Mouse (Mus musculus): Measurements from ENCODE around the gene Arglu1. TPM values are rescaled to one million over a fixed set of nuclear protein-coding genes. Genes with fewer than 3 reads are reported as not detected.

The Arglu1 gene
- polyA plus RNA-seq, 1 experiment from 2014 or later, result 183 TPM

DNA sequence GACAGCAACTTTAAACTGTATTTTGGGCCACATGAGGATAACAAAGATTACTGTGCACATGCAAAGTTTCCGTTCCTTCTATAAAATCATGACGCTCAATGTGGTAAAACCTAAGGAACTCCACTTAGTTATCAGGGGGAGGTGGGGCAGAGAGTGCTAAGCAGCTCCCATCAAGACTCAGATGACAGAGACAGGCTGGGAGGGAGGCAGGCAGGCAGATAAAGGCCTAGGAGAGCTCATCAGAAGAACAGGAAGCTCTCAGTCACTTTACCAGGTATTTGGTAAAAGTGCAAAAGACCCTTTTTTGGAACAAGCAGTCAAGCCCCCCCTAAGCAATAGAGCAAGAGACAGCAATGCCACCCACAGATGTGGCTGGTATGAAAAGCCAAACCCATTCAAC is 4.8 kb downstream of the Arglu1 start:
- H3K27ac ChIP-seq, result no peak overlapping the region
- 89% methylated on average over 2 of the region's 2 CpGs for whole genome bisulfite sequencing
- H3K9ac ChIP-seq, result no peak overlapping the region
- H3K4me2 ChIP-seq, result no peak overlapping the region
- no peak for ATAC-seq (replicated peaks)
- no peaks in the 10 kb centered on the region for H3K27me3 ChIP-seq (replicated peaks)
- H3K36me3 ChIP-seq (replicated peaks), result peaks cover 8% of the 10 kb centered on the region
- H3K4me1 ChIP-seq, result peaks cover 40% of the 10 kb centered on the region
- no peaks in the 10 kb centered on the region for H3K9me3 ChIP-seq
- no peak overlapping the region for H3K4me3 ChIP-seq

DNA sequence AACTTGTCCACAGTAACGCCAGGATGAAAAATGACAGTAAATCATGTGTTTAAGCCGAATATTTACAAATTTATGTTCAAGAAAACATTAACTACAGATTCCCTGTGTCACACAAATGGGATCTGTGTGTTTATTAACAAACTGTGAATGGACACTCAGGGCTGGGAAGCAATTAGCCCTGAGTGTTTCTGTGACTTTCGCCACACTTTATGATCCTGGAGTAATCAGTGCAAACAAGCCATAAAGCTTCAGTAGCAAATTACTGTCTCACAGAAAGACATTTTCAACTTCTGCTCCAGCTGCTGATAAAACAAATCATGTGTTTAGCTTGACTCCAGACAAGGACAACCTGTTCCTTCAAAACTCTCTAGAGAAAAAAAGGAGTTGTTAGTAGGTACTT is 7.6 kb downstream of the Arglu1 start:
- peaks cover 13% of the 10 kb centered on the region for H3K36me3 ChIP-seq (replicated peaks)
- H3K9me3 ChIP-seq, result no peaks in the 10 kb centered on the region
- H3K4me1 ChIP-seq, result peaks cover 22% of the 10 kb centered on the region
- ATAC-seq (replicated peaks), result no peak
- H3K4me3 ChIP-seq, result no peak overlapping the region
- no peak overlapping the region for H3K4me2 ChIP-seq
- no peak overlapping the region for H3K27ac ChIP-seq
- WGBS, result 94% methylated on average over 3 of the region's 3 CpGs
- no peak overlapping the region for H3K9ac ChIP-seq
- no peaks in the 10 kb centered on the region for H3K27me3 ChIP-seq (replicated peaks)

DNA sequence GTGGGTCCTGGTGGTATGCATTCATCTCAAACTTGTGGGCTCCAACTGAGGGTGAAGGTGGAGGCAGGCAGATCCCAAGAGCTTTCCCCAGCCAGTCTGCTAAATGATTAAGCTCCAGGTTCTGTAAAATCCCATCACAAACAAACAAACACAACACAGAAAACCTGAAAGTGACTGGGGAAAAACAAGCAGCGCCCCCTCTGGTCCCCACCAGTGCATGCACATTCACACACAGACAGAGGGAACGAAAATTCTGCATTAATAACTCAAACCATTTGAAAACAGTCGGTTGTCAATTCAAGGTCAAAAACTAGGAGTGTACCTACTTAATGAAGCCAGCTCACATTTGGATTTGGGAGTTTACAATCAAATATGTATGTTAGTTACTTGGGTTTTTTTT is 12.1 kb downstream of the Arglu1 start:
- no peak for ATAC-seq (replicated peaks)
- H3K9me3 ChIP-seq, result no peaks in the 10 kb centered on the region
- H3K27ac ChIP-seq, result no peak overlapping the region
- H3K36me3 ChIP-seq (replicated peaks), result peaks cover 18% of the 10 kb centered on the region
- WGBS, result 90% methylated on average over 3 of the region's 3 CpGs
- H3K4me2 ChIP-seq, result no peak overlapping the region
- no peaks in the 10 kb centered on the region for H3K27me3 ChIP-seq (replicated peaks)
- no peak overlapping the region for H3K4me3 ChIP-seq
- no peaks in the 10 kb centered on the region for H3K4me1 ChIP-seq
- no peak overlapping the region for H3K9ac ChIP-seq

GRCm38 (mm10) chr8:8674864-8675263 is 15.5 kb downstream of the Arglu1 start:
- H3K27me3 ChIP-seq (replicated peaks), result no peaks in the 10 kb centered on the region
- no peak overlapping the region for H3K4me2 ChIP-seq
- H3K36me3 ChIP-seq (replicated peaks), result peaks cover 11% of the 10 kb centered on the region; the same call in 1 of the 2 replicates
- no peak overlapping the region for H3K9ac ChIP-seq
- H3K27ac ChIP-seq, result no peak overlapping the region
- H3K9me3 ChIP-seq, result no peaks in the 10 kb centered on the region
- ATAC-seq (replicated peaks), result no peak
- no peaks in the 10 kb centered on the region for H3K4me1 ChIP-seq
- 84% methylated on average over 5 of the region's 5 CpGs for WGBS
- H3K4me3 ChIP-seq, result no peak overlapping the region

- peak overlapping the region; percentile 55 for H3K9ac ChIP-seq
- H3K27ac ChIP-seq, result peak overlapping the region; percentile 88
- peak; percentile 8 for ATAC-seq (replicated peaks)
- H3K4me3 ChIP-seq, result peak overlapping the region; percentile 68
- peak overlapping the region; percentile 86 for H3K4me2 ChIP-seq
- H3K9me3 ChIP-seq, result no peaks in the 10 kb centered on the region
- H3K36me3 ChIP-seq (replicated peaks), result no peaks in the 10 kb centered on the region
- H3K4me1 ChIP-seq, result peaks cover 24% of the 10 kb centered on the region
- H3K27me3 ChIP-seq (replicated peaks), result no peaks in the 10 kb centered on the region
- WGBS, result under 1% methylated on average over 23 of the region's 23 CpGs
Measured at GRCm38 (mm10) chr8:8661759-8662138, 28.6 kb downstream of the Arglu1 start.

DNA sequence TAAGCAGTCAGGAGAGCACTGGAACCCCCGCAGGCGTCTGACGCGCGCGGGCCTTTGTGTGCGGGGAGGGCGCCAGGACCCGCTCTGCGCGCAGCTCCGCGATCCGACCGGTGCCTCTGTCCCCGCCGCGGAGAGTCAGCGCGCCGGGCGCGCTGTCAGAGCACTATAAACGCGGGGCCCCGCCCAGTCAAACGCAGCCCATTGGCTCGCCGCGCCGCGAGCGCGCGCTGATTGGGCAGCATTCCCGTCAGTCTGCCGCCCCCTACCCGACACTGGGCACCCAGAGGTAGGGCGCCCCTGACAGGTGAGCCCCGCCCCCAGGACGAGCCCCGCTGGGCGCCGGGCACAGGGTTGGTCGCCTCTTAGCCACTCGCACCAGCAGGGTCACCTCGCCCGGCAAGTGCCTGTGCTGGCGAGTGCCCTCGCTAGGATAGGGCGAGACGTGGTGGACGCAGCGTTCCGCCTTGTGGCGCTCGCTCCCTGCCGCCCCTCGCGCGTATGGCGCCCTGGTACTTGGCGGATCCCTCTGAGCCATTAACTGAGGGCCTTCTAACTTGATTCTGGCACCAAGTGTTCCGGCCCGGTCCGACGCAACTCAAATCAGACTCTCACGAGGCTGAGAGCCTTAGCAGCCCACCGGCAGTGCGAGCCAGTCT is 29.1 kb downstream of the Arglu1 start, which contains the start of gene Efnb2:
Gene Efnb2 (minus strand): TSS at position 140 of the 656 bp plus-strand sequence.
- peak; percentile 95 for ATAC-seq (replicated peaks)
- Histone ChIP-seq H3K4me3 (peak within 1 kb of the TSS; percentile 68), H3K9ac (peak within 1 kb of the TSS; percentile 72), H3K9me3 (no peaks in the 10 kb centered on the region), H3K4me2 (peak within 1 kb of the TSS; percentile 86), H3K36me3 (replicated peaks) (no peaks in the 10 kb centered on the region), H3K27me3 (replicated peaks) (no peaks in the 10 kb centered on the region), H3K4me1 (peaks cover 29% of the 10 kb centered on the region), H3K27ac (peak within 1 kb of the TSS; percentile 88)
- WGBS, result under 1% methylated on average over 70 of the region's 70 CpGs

DNA sequence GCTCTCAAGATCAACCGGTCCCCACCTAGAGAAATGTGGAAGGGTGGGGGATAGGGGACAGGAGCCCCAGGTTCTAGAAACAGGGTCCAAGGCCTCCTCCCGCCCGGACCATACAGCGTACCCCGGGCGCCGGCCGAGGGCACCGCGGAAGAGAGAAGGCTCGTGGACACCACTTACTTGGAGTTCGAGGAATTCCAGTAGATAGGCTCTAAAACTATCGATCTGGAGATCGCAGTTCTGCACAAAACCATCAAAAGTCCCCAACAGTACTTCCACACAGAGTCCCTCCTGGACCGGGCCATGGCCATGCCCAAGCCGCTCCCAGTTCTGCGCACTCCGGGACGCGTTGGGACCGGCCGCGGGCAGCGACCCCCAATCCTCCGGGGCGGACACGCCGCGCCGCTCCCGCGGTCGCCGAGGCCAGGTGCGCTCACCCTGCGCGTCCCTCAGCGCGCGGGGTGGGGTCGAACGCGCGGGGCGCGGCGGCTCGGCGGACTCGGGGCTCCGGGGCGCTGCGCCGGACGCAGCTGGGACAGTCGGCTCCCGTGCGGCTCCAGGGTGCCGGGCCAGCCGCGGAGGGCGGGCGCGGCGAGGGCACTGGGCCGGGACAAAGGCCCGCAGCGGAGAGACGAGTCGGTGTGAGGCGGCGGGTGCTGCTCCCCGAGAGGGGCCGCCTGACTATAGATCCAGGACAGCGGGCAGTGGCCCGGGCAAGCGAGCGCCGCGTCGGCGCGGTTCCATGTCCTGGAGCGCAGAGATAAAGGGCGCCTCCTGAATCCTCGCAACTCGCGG is 29.8 kb downstream of the Arglu1 start:
- peak; percentile 63 for ATAC-seq (replicated peaks)
- peak overlapping the region; percentile 86 for H3K4me2 ChIP-seq
- peaks cover 36% of the 10 kb centered on the region for H3K4me1 ChIP-seq
- no peaks in the 10 kb centered on the region for H3K36me3 ChIP-seq (replicated peaks)
- H3K27ac ChIP-seq, result peak overlapping the region; percentile 88
- 0% methylated on average over 87 of the region's 88 CpGs for WGBS
- peak overlapping the region; percentile 68 for H3K4me3 ChIP-seq
- H3K9ac ChIP-seq, result peak overlapping the region; percentile 72
- no peaks in the 10 kb centered on the region for H3K27me3 ChIP-seq (replicated peaks)
- no peaks in the 10 kb centered on the region for H3K9me3 ChIP-seq

DNA sequence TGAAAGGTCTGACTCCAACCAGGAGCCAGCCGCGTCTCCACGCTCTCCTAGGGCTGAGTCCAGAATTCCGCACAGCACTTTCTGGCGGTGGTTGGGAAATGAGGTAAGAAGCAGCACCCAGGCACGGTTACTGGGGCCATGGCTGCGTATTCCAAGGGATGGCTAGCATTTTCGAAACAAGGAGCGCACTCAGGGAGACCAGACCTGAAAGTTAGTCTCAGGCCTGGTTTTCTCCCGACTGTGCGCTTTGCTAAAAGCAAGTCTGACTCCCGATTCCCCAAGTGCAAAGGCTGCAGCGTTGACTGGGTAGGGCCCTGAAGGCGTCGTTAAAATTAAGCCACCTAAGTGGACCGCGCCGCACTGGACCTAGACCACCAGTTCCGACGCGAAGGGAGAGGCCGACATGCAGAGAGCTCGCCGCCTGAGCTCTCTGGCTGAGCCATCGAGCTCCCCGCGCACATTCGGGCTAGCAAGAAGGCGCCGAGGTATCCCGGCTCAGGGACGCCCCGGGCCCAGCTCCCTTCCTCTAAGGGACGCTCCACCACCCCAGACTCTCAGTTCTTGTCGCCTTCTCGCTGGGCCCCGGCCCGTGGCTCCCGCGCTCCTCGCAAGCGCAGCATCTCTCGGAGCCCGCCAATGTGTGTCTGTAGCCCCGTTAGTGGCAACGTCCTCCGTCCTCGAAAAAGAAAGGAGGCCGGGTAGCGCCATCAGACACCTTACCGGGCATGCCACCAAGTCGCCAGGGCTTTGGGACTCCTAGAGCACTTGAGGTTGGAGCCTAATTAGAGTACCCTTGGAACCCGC is 30.6 kb downstream of the Arglu1 start:
- WGBS, result under 1% methylated on average over 53 of the region's 53 CpGs
- no peaks in the 10 kb centered on the region for H3K27me3 ChIP-seq (replicated peaks)
- peaks cover 44% of the 10 kb centered on the region for H3K4me1 ChIP-seq
- H3K9ac ChIP-seq, result peak overlapping the region; percentile 72
- peak overlapping the region; percentile 68 for H3K4me3 ChIP-seq
- H3K36me3 ChIP-seq (replicated peaks), result no peaks in the 10 kb centered on the region
- no peak for ATAC-seq (replicated peaks)
- peak overlapping the region; percentile 88 for H3K27ac ChIP-seq
- peak overlapping the region; percentile 86 for H3K4me2 ChIP-seq
- H3K9me3 ChIP-seq, result no peaks in the 10 kb centered on the region

DNA sequence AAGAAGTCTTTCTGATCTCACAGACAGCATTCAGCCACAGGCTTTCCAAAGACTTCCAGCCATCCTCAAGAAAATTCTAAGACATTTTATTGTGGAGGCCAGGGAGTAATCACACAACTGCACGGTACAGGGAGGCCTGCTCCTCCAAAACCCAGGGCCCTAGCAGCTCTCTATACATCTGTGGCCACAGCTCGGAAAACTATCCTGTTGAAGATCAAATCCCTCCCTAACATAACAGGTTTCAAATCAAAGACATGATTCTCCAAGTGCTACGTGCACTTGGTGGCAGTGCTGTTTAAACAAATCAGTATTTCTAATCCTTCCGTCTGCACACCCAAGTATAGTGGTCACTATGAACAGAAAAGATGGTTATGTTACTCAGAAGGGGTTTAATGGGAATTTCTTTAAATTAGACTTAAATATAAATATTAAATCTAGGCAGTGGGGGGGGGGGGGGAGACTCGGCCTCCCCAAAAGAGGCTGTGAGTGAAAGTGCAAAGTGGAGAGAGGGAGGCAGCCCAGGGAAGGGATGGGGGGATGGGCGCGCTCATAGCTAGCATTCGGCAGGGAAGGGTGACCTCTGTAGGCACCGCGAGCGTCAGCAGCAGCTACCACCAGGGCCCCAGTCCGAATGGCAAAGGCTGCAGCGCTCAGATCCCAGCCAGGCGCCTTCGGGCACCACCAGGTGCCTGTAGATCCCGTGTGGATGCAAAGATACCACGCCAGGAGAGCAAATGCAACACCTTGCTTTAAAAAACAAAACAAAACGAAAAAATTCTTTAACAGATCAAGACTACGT is 31.7 kb downstream of the Arglu1 start:
- peaks cover 55% of the 10 kb centered on the region for H3K4me1 ChIP-seq
- H3K36me3 ChIP-seq (replicated peaks), result no peaks in the 10 kb centered on the region
- H3K9me3 ChIP-seq, result no peaks in the 10 kb centered on the region
- no peaks in the 10 kb centered on the region for H3K27me3 ChIP-seq (replicated peaks)
- peak; percentile 23; the same call in 1 of the 2 replicates for ATAC-seq (replicated peaks)
- peak overlapping the region; percentile 86 for H3K4me2 ChIP-seq
- H3K9ac ChIP-seq, result peak overlapping the region; percentile 72
- peak overlapping the region; percentile 68 for H3K4me3 ChIP-seq
- peak overlapping the region; percentile 51 for H3K27ac ChIP-seq
- under 1% methylated on average over 19 of the region's 19 CpGs for WGBS

- Histone ChIP-seq H3K27ac (peak overlapping the region; percentile 51; the same call in 1 of the 2 replicates), H3K4me2 (peak overlapping the region; percentile 86), H3K27me3 (replicated peaks) (peaks cover 3% of the 10 kb centered on the region; the same call in 1 of the 2 replicates), H3K4me3 (peak overlapping the region; percentile 68), H3K9me3 (no peaks in the 10 kb centered on the region), H3K36me3 (replicated peaks) (no peaks in the 10 kb centered on the region), H3K4me1 (peaks cover 62% of the 10 kb centered on the region), H3K9ac (peak overlapping the region; percentile 72; the same call in 1 of the 2 replicates)
- ATAC-seq (replicated peaks), result no peak
- 11% methylated on average over 5 of the region's 5 CpGs for WGBS
Measured at GRCm38 (mm10) chr8:8657692-8658355, 32.5 kb downstream of the Arglu1 start.

All from midbrain, embryonic 15.5 days (tissue).